Mouse (Mus musculus) cortical plate, adult 2 months (tissue): Measurements from ENCODE around the gene Nrcam. TPM values are rescaled to one million over a fixed set of nuclear protein-coding genes. Genes with fewer than 3 reads are reported as not detected.
A peak's percentile ranks its signal among the peaks of the same experiment; 100 is the strongest.

ENCODE experiments used
- H3K27ac ChIP-seq: fragments of 200-500 bp; 2 replicates; pipeline ENCODE4 v1.5.1; 2012; ENCODE audit warnings: low read length, control low read depth, inconsistent platforms; ENCODE audit not compliant: insufficient read depth
- H3K4me1 ChIP-seq: fragments of 200-500 bp; 2 replicates; pipeline ENCODE4 v1.6.1; 2011; ENCODE audit warnings: low read length; ENCODE audit not compliant: control insufficient read depth, insufficient read depth
- H3K4me3 ChIP-seq: fragments of 200-500 bp; 2 replicates; pipeline ENCODE4 v1.5.1; 2011; ENCODE audit warnings: mild to moderate bottlenecking, low read length, control low read depth; ENCODE audit not compliant: insufficient read depth
- CTCF ChIP-seq: fragments of 200-500 bp; IDR thresholded peaks from 2 replicates; pipeline ENCODE4 v1.5.1; 2011; ENCODE audit warnings: mild to moderate bottlenecking, control low read depth, low read length; ENCODE audit not compliant: insufficient read depth; ENCODE audit errors: extremely low read depth
- POLR2A ChIP-seq: fragments of 200-500 bp; IDR thresholded peaks from 2 replicates; pipeline ENCODE4 v1.6.1; 2011; ENCODE audit warnings: mild to moderate bottlenecking, low read length, control low read depth; ENCODE audit not compliant: insufficient read depth; ENCODE audit errors: extremely low read depth
- polyA plus RNA-seq: library from polyadenylated mRNA; depleted of rRNA; stranded (reverse); fragments of >200 nt; gene quantifications from 2 replicates; pipeline ENCODE4 v1.2.3, GENCODE M21; 2012

Gene Nrcam
- polyA plus RNA-seq, 1 experiment = 178 TPM

DNA sequence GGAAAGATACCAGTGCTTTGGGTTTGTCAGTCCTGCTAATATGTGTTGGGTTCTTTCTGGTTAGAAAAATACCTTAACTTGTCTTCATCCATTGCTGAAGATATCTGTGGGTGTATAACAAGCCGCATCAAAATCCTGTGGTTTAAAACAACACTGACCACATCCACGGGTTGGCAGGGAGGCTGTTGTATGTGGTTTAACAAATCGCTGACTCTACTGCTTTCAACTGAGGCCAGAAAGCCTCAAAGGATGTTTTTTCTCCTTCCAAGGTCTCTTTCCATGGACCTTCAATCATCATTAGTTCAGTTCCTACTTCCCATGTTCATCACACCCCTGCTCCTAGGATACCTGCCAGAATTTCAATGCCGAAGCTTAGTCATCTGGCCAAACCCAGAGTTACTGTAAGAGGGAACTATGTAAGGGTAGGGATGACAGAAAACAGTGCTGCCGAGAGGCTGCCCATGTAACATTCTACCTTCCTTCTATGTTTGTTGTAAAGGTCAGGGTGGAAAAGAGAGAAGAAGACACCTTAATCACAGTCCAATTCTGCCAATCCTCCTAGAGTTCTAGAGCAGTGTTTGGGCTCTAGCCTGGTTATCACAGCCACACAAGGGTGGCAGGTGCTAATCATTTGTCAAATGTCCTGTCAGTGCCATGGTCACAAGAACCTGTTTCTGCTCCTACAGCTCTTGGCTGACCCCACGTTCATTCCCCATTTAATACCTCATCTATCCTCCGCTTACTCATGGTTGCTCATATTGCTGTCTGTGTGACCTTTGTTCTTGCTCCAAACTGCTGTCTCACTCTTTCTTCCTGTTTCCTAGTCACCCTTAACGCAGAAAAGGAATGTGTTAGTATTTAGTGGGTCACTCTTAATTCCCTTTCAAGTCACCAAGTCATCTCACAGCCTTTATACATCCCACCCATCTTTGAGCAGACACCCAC lies 196.2 kb downstream of the Nrcam start:
- H3K4me3 ChIP-seq = no peak overlapping the region
- H3K27ac ChIP-seq = peak overlapping the region; percentile 8; the same call in 1 of the 2 replicates
- TF ChIP-seq CTCF = no peak
- no peak for TF ChIP-seq POLR2A
- H3K4me1 ChIP-seq = peaks cover 17% of the 10 kb centered on the region

DNA sequence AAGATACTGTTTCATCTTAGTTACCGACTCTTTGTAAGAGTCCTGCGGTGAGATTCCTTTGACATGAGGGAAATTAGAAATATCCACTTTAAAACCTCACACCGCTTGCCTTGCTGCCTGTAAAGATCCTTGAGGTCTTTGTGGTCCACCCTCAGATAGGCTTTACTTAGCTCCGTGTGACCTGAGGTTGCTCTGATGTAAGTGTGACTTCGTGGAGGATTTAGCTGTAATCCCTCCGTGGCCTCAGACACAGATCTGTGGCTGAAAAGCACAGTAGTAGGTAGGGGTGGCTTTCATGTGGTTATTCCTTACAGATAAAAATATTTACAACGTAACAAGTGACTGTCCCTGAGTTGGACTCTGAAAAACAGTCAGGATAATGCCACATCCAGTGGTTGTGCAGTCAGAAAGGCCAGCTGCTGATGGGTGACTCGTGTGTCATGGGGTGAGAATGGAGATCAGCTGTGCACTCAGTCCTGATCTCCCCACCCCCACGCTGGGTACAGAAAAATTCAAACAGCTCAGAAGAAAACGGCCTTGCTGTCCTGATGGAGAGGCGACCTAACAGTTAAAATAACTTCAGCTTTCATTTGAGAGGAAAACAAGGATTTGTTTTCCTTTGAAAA lies 199.8 kb downstream of the Nrcam start:
- Histone ChIP-seq H3K27ac (no peak overlapping the region), H3K4me3 (no peak overlapping the region)
- TF ChIP-seq CTCF = no peak
- no peak for TF ChIP-seq POLR2A

DNA sequence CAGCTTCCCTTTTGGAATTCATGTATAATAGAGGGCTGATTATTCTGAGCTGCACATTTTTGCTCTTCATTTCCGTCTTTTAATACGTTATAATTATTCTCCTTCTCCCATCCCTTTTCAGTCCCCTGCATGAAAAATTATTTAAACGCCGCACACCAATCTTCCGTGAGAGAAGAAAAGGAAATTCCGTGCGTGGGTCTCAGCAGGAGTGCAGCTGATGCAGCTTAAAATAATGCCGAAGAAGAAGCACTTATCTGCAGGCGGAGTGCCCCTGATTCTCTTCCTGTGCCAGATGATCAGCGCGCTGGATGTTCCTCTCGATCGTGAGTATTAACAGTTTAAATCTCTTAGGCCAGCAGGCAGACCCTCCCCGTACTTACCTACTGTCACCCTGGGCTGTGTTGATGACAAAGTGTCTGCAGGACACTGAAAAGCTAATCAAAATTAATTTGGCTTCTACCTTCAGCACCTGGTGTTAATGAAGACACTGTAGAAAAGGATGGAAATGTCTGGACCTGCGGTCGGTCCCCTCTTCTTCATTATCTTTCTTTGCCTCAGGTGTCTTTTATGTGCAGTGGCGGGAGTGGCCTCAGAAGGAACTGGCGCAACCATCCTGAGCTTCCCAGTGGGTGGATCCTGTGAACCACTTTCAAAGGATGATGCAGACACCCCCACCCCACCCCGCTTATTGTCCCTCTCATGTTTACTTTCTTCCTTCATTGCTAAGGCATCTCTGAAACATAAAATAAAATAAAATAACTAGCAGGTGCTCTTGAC lies 203.8 kb downstream of the Nrcam start:
- peaks cover 13% of the 10 kb centered on the region for H3K4me1 ChIP-seq
- no peak overlapping the region for H3K27ac ChIP-seq
- TF ChIP-seq CTCF (no peak), POLR2A (no peak)
- no peak overlapping the region for H3K4me3 ChIP-seq

More for the DNA sequence above, 199.8 kb downstream of the Nrcam start:
- H3K4me1 ChIP-seq = peaks cover 17% of the 10 kb centered on the region

DNA sequence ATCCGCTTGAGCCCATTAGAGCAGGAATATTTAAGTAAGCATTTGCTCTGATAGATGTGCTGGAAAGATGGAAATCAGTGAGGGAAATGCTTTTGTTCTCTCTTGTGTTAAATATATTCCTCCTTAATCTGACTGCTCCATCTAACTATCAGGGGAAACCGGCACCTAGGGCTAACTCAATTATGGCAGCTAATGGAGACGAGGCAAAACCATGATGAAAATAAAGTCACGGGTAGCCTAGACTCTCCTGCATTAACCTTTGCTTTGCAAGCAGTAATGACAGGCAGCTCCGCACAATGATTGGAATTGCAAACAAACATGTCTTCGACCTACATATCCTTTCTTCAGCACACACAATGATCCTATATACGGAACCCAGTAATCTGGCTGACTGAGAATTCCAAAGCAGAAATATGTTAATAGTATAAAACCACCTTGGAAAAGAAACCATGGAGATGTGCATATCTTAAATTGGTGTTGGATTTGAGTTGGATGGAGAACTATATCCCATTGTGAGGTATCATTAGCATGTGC lies 205.5 kb downstream of the Nrcam start:
- TF ChIP-seq POLR2A = no peak
- no peak for TF ChIP-seq CTCF
- Histone ChIP-seq H3K27ac (no peak overlapping the region), H3K4me3 (no peak overlapping the region), H3K4me1 (peaks cover 11% of the 10 kb centered on the region)

DNA sequence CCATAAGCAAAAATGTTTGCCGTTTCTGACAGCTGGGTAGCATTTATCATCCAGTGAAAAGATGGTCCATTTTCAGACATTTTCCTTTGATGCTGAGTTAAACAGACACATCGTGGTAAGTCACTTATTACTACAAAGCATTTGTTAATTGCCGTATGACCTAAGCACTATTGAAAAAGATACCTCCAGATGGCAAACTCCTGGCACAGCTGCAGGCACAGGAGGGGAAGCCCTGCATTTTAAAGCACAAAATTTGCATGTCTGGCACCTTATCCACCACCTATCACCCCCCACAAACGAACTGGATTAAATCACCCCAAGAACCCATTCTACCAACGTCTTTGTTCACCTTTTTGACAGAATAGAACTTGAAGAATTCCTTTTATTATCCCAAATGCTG lies 206.9 kb downstream of the Nrcam start:
- no peak for TF ChIP-seq CTCF
- no peak for TF ChIP-seq POLR2A
- no peak overlapping the region for H3K4me3 ChIP-seq
- H3K27ac ChIP-seq = no peak overlapping the region

DNA sequence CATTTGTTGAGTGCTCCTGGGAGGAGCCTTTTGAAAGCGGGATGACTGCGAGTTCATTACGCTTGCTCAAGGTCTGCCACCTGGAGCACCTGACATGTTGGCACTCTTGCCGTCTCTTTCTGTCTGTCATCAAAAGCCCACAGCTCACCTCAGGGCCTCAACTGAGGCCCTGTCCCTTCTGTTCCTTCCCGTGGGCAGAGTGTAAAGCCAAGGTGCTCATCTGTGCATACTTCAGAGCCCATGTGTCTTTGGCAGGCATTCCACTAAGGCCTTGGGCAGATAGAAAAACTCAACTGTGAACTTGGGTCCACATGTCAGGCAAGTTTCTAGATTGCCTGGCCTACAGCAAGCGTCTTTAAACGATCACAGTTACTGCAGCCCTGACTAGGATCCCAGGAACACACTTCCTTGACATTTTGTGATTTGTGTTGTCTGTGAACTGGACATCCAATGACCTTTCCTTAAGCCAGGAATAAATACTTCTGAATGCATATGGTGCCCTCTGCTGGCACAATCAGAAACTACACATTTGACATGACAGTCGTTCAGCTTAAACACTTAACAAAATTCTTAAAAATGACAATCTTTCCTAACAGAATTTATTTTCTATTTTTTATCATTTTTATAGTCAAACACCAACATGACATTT lies 219.2 kb downstream of the Nrcam start:
- no peak overlapping the region for H3K4me3 ChIP-seq
- peak; percentile 49; the same call in 1 of the 2 replicates for TF ChIP-seq CTCF
- TF ChIP-seq POLR2A = no peak
- H3K4me1 ChIP-seq = no peaks in the 10 kb centered on the region
- H3K27ac ChIP-seq = no peak overlapping the region

More for the DNA sequence above, 206.9 kb downstream of the Nrcam start:
- H3K4me1 ChIP-seq = peaks cover 9% of the 10 kb centered on the region; the same call in 1 of the 2 replicates

DNA sequence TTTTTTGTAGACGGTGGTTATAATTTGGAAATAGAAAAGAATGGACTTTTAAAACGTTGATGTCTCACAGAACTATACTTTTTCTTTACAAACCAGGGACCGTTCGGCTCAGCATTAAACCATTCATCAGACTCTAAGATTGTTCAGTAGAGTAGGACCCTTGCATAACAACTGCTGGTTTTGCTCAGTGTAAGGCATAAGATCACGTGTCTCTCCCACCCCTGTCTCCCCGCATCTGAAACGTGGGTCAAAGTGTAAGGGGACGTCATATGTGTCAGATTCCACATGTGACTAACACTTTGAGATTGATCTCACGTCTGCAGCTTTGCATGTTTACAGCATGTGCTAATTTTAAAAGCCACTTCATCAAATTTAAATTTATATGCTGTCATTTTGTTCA lies 219.8 kb downstream of the Nrcam start:
- Histone ChIP-seq H3K4me1 (peaks cover 2% of the 10 kb centered on the region; the same call in 1 of the 2 replicates), H3K4me3 (no peak overlapping the region), H3K27ac (no peak overlapping the region)
- TF ChIP-seq POLR2A (no peak), CTCF (no peak)

DNA sequence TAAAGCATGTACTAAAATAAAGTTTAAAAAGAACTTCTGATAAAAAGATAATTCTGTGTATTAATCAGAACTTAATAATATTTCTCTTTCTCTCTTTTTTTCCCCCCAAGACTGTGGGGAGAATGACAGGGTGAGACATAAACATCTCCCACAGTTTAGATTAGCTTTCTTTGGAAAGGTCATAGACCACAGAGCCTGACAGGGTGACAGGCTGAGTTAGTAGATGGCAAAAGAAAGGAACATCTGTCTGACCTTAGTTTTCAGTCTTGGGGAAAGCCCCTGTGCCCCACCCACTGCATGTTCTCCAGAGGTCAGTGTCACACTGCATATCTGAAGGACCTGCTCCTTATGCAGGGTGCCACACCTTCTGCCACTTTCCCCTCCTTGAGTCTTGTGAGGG lies 222.9 kb downstream of the Nrcam start:
- TF ChIP-seq CTCF (no peak), POLR2A (no peak)
- Histone ChIP-seq H3K4me3 (no peak overlapping the region), H3K27ac (no peak overlapping the region), H3K4me1 (peaks cover 2% of the 10 kb centered on the region; the same call in 1 of the 2 replicates)
